Mouse (Mus musculus): Measurements from ENCODE around the gene Mastl. TPM values are rescaled to one million over a fixed set of nuclear protein-coding genes. Genes with fewer than 3 reads are reported as not detected.

The Mastl gene
- polyA plus RNA-seq, 1 experiment from 2014 or later: 7.4 TPM

- under 1% methylated on average over 50 of the region's 50 CpGs for WGBS
- peak overlapping the region; percentile 91 for H3K9ac ChIP-seq (ENCODE audit: low read length)
- no peaks in the 10 kb centered on the region for H3K9me3 ChIP-seq (replicated peaks; ENCODE audit: control insufficient read depth, low read length)
- peak overlapping the region; percentile 95 for H3K27ac ChIP-seq (ENCODE audit: low read length)
- H3K27me3 ChIP-seq (ENCODE audit: control insufficient read depth, insufficient read depth, low read length): no peaks in the 10 kb centered on the region
- ATAC-seq (replicated peaks; ENCODE audit: extremely low read depth, insufficient read depth, low FRiP score): peak; percentile 89
- H3K4me2 ChIP-seq (ENCODE audit: low read depth, low read length): peak overlapping the region; percentile 93
- H3K4me3 ChIP-seq (ENCODE audit: low read length): peak overlapping the region; percentile 74
- no peaks in the 10 kb centered on the region for H3K4me1 ChIP-seq (ENCODE audit: control insufficient read depth, insufficient read depth, low read length)
- H3K36me3 ChIP-seq (ENCODE audit: control insufficient read depth, insufficient read depth): peaks cover 3% of the 10 kb centered on the region; the same call in 1 of the 2 replicates
Measured at GRCm38 (mm10) chr2:23068894-23069744, 86.7 kb downstream of the Mastl start.

GRCm38 (mm10) chr2:23068370-23068737 is 87.5 kb downstream of the Mastl start:
- ATAC-seq (replicated peaks; ENCODE audit: extremely low read depth, insufficient read depth, low FRiP score): peak; percentile 63
- under 1% methylated on average over 21 of the region's 21 CpGs for WGBS
- H3K27me3 ChIP-seq (ENCODE audit: control insufficient read depth, insufficient read depth, low read length): no peaks in the 10 kb centered on the region
- peak overlapping the region; percentile 74 for H3K4me3 ChIP-seq (ENCODE audit: low read length)
- peak overlapping the region; percentile 93 for H3K4me2 ChIP-seq (ENCODE audit: low read depth, low read length)
- H3K9ac ChIP-seq (ENCODE audit: low read length): peak overlapping the region; percentile 91
- H3K9me3 ChIP-seq (replicated peaks; ENCODE audit: control insufficient read depth, low read length): no peaks in the 10 kb centered on the region
- H3K36me3 ChIP-seq (ENCODE audit: control insufficient read depth, insufficient read depth): peaks cover under 1% of the 10 kb centered on the region; the same call in 1 of the 2 replicates
- no peaks in the 10 kb centered on the region for H3K4me1 ChIP-seq (ENCODE audit: control insufficient read depth, insufficient read depth, low read length)
- peak overlapping the region; percentile 95 for H3K27ac ChIP-seq (ENCODE audit: low read length)

GRCm38 (mm10) chr2:23067552-23068369 is 88.1 kb downstream of the Mastl start, which contains the start of gene Acbd5:
TSS of gene Acbd5 (plus strand) at chr2:23068167.
- peak within 1 kb of the TSS; percentile 93 for H3K4me2 ChIP-seq (ENCODE audit: low read depth, low read length)
- 2% methylated on average over 34 of the region's 34 CpGs for WGBS

More at GRCm38 (mm10) chr2:23067552-23068369, 88.1 kb downstream of the Mastl start, which contains the start of gene Acbd5:
- Histone ChIP-seq H3K4me1 (ENCODE audit: control insufficient read depth, insufficient read depth, low read length) (no peaks in the 10 kb centered on the region), H3K27ac (ENCODE audit: low read length) (peak within 1 kb of the TSS; percentile 95), H3K9me3 (replicated peaks; ENCODE audit: control insufficient read depth, low read length) (no peaks in the 10 kb centered on the region), H3K36me3 (ENCODE audit: control insufficient read depth, insufficient read depth) (no peaks in the 10 kb centered on the region), H3K4me3 (ENCODE audit: low read length) (peak within 1 kb of the TSS; percentile 74), H3K27me3 (ENCODE audit: control insufficient read depth, insufficient read depth, low read length) (no peaks in the 10 kb centered on the region), H3K9ac (ENCODE audit: low read length) (peak within 1 kb of the TSS; percentile 91)
- peak; percentile 96 for ATAC-seq (replicated peaks; ENCODE audit: extremely low read depth, insufficient read depth, low FRiP score)

Other genes starting within 250 kb of the Mastl start
- 31.3 and 36.5 TPM in 2 replicates for gene Abi1, start 115.8 kb downstream of the Mastl start, polyA plus RNA-seq (2015; fragmentation: Nextera tagmentation; extraction: Ambion mirVana)
- gene Acbd5, start 87.9 kb downstream of the Mastl start, polyA plus RNA-seq (2015; fragmentation: Nextera tagmentation; extraction: Ambion mirVana): 25.2 and 27.7 TPM in 2 replicates
- 43.9 and 48.5 TPM in 2 replicates for gene Yme1l1, start 345 bp upstream of the Mastl start, polyA plus RNA-seq (2015; fragmentation: Nextera tagmentation; extraction: Ambion mirVana)
- not detected in 2 replicates for gene 4931423N10Rik, start 51.5 kb upstream of the Mastl start, polyA plus RNA-seq (2015; fragmentation: Nextera tagmentation; extraction: Ambion mirVana)
- not detected in 2 replicates for gene Nxph2, start 165.2 kb upstream of the Mastl start, polyA plus RNA-seq (2015; fragmentation: Nextera tagmentation; extraction: Ambion mirVana)